Mouse (Mus musculus) urinary bladder, postnatal 25 days (tissue): ENCODE measurements around the gene Prokr2.

ENCODE experiments used
- DNase-seq: peaks from one replicate; pipeline ENCODE4 v3.0.0; 2022; ENCODE audit warnings: low spot score

Gene Prokr2

GRCm38 (mm10) chr2:132385194-132385838 lies at the start of gene Prokr2:
Gene Prokr2 (minus strand): TSS chr2:132385447.
- DNase-seq = no peak

GRCm38 (mm10) chr2:132427160-132427941 lies 42.1 kb upstream of the Prokr2 start:
- DNase-seq = no peak

- DNase-seq = no peak
Measured at GRCm38 (mm10) chr2:132425576-132425975, 40.3 kb upstream of the Prokr2 start.

- DNase-seq = no peak
Measured at GRCm38 (mm10) chr2:132423411-132424047, 38.3 kb upstream of the Prokr2 start.

GRCm38 (mm10) chr2:132422846-132423245 lies 37.6 kb upstream of the Prokr2 start:
- no peak for DNase-seq

GRCm38 (mm10) chr2:132418414-132418813 lies 33.2 kb upstream of the Prokr2 start:
- DNase-seq = no peak

- DNase-seq = no peak
Measured at GRCm38 (mm10) chr2:132410126-132410525, 24.9 kb upstream of the Prokr2 start.

GRCm38 (mm10) chr2:132398136-132398535 lies 12.9 kb upstream of the Prokr2 start:
- DNase-seq = no peak

- no peak for DNase-seq
Measured at GRCm38 (mm10) chr2:132395753-132396152, 10.5 kb upstream of the Prokr2 start.

- no peak for DNase-seq
Measured at GRCm38 (mm10) chr2:132390607-132391160, 5.4 kb upstream of the Prokr2 start.

- DNase-seq = no peak
Measured at GRCm38 (mm10) chr2:132389562-132389961, 4.3 kb upstream of the Prokr2 start.

- DNase-seq = no peak
Measured at GRCm38 (mm10) chr2:132384511-132385193, 595 bp downstream of the Prokr2 start.

- DNase-seq = no peak
Measured at GRCm38 (mm10) chr2:132382308-132382707, 2.9 kb downstream of the Prokr2 start.

- DNase-seq = no peak
Measured at GRCm38 (mm10) chr2:132379690-132380089, 5.6 kb downstream of the Prokr2 start.

- DNase-seq = no peak
Measured at GRCm38 (mm10) chr2:132378602-132379150, 6.6 kb downstream of the Prokr2 start.

- no peak for DNase-seq
Measured at GRCm38 (mm10) chr2:132377436-132377835, 7.8 kb downstream of the Prokr2 start.

- no peak for DNase-seq
Measured at GRCm38 (mm10) chr2:132375721-132376120, 9.5 kb downstream of the Prokr2 start.

- DNase-seq = no peak
Measured at GRCm38 (mm10) chr2:132375135-132375534, 10.1 kb downstream of the Prokr2 start.

GRCm38 (mm10) chr2:132373748-132374147 lies 11.5 kb downstream of the Prokr2 start:
- no peak for DNase-seq

GRCm38 (mm10) chr2:132368433-132368832 lies 16.8 kb downstream of the Prokr2 start:
- DNase-seq = no peak

GRCm38 (mm10) chr2:132343846-132344245 lies 41.4 kb downstream of the Prokr2 start:
- no peak for DNase-seq

GRCm38 (mm10) chr2:132341293-132341692 lies 44.0 kb downstream of the Prokr2 start:
- no peak for DNase-seq
